Mouse (Mus musculus) heart, postnatal 0 days (tissue): ENCODE measurements around the gene Esrrg.

Experiments
- CTCF ChIP-seq: IDR thresholded peaks from 2 replicates; pipeline ENCODE4 v1.5.1; 2016; ENCODE audit warnings: antibody characterized with exemption, control low read depth, low read depth
- EP300 ChIP-seq: IDR thresholded peaks from 2 replicates; pipeline ENCODE4 v1.6.1; 2016; ENCODE audit warnings: antibody characterized with exemption, low read depth

DNA sequence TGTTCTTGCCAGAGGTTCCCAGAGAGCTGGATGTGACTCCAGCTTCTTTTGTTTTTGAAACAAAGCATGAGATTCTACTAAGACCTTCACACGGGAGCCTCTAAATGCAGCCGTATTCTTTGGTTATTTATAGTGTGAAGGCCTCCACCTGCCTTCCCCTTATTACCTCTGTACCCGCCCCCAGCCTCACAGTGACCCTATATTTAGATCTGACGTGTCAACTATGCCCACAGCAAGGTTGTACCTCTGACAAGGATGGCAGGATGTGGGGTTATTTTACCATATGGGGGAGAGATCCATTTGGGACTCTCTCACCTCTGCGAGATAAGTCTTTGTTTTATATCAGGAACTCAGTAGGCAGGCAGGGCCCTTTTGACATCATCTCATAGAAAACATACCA lies 141.3 kb downstream of the Esrrg start:
- TF ChIP-seq CTCF (no peak), EP300 (no peak)
